Mouse (Mus musculus) retina, postnatal 1 day (tissue): ENCODE measurements around the gene Sarnp.

Experiments
- DNase-seq: peaks from one replicate; pipeline ENCODE4 v3.0.0-alpha.2; 2012

Sarnp gene

DNA sequence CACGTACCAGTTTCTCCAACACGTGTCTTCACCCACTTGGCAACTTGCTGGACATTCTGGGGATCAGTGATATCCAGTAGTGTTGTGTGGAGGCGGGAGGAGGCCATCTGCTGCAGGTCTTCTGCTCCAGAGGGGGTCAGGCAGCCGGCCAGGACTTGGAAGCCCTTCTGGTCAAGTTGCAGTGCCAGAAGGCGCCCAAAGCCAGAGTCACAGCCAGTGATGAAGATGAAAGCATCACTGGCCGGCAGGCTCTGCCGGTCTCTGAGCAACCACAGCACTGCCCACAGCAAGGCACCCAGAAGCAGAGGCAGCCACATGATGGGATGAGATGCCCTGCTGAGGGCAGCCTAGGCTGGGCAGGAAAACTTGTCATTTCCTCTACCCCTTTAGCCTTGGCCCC, 101.1 kb downstream of the Sarnp start:
- no peak for DNase-seq

DNA sequence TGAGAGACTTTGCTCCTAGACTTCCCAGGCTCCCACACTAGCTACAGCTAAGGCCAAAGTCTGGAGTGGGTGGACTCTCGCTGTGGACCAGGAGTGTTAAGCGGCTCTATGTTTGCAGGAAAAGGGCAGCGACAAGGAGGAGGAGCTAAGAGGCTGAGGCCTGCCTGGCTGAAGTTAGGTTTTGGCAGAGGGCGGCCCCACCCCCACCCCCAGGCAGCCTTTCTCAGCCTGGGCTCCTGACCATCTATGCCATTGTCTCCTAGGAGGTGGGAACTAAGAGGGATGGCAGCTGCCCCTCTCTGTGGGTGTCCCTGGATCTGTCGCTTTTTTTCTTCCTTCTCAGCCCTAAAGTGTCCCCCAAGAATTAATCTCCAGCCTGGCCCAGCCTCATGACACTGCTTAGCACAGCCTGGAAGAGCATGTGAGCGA, 102.1 kb downstream of the Sarnp start:
- no peak for DNase-seq

GRCm38 (mm10) chr10:128919966-128920365, 102.8 kb downstream of the Sarnp start:
- DNase-seq: no peak

DNA sequence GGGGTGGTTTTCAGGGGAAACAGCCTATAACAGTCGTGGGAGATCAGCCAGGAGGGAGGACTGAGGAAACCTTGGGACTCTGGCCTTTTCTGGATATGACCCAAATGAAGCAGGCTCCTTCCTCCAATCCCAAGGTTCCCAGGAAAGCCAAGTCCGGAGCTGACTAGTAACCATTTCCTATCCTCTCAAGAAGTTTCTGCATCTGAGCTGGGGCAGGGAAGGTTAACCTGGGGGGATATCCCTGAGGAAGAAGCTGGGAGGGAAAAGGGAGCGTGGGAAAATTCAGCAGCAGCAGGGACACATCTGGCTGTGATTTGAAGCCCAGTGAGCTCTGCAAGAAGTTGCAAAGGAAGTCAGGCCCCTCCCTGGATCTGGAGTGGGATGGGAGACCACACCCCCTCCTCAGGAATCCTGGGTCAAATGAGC, 103.6 kb downstream of the Sarnp start:
- DNase-seq: no peak

- DNase-seq: no peak
Observed at GRCm38 (mm10) chr10:128921251-128921650, 104.1 kb downstream of the Sarnp start.

- DNase-seq: no peak
Observed at GRCm38 (mm10) chr10:128921883-128922821, 105.0 kb downstream of the Sarnp start.

- no peak for DNase-seq
Observed at GRCm38 (mm10) chr10:128922822-128923012, 105.6 kb downstream of the Sarnp start, which contains the start of gene Rdh5. Gene Rdh5, minus strand, starts transcription at chr10:128922888.

- DNase-seq: peak; percentile 96
Observed at GRCm38 (mm10) chr10:128923013-128923691, 106.0 kb downstream of the Sarnp start.

DNA sequence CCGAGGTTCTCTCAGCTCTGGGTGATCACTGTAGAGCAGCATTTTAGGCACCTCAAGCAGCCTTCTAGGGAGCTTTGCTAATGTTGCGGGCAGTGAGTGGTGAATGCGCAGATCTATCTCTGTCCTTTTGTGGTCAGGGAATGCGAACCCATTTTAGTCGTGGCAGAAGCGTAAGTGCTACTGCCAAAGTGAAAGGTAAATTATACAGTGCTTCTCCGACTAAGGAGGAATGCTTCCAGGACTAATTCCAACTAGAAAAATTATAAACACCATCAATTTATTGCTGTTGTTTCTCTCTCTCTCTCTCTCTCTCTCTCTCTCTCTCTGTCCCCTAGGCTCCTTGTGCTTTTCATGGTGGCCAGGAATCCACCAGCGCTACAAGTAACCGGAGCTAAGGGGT, 106.8 kb downstream of the Sarnp start, which contains the start of gene Bloc1s1:
Gene Bloc1s1 (minus strand): TSS at position 101 of the 400 bp plus-strand sequence.
- no peak for DNase-seq
